ENCODE assay signal across 7 mouse cellular contexts in the genomic region with DNA sequence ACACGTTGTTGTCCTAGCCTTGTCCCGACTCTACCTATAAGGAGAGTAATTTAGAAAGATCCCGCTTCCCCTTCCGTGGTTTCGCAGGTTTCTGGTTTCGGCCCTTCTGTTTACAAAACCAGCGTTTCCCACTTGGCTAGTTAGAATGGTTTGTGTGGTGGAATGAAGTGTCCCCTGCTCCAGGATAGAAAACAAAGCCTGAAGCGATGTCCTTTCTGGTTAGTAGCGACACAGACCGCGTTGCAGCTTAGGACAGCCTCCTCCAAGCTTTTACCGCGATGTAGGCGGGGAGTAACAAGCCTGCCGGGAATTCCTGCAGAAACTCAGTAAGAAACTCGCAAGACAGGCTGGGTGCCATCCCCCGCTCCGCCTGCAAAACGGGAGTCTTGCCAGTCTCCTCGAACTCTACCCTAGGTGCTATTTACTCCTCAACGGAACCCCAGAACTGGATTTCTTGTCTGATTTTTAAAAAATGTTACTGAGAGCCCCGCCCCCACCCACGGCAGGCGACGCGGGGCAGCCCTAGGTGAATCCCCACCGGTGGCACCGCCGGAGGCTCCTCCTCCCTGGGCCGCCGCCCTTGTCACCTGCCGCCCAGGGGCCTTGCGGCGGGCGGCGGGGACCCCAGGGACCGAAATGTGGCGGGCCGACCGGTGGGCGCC. TPM values are rescaled to one million over a fixed set of nuclear protein-coding genes. Genes with fewer than 3 reads are reported as not detected.
DNase-seq lines count a peak whose midpoint lies in the region; ATAC-seq and TF ChIP-seq lines count a peak whose summit lies in the region.

A gene (plus strand): TSS at position 382 of the 662 bp plus-strand sequence.

- no peak for TF ChIP-seq POLR2A in heart, adult 2 months (IDR thresholded peaks at IDR 0.05; ENCODE audit: insufficient read depth, low read depth, low read length)
- TF ChIP-seq POLR2A in kidney, adult 2 months (IDR thresholded peaks at IDR 0.05; ENCODE audit: low read depth, low read length): no peak

- H3K27me3 ChIP-seq in heart, adult 2 months (ENCODE audit: control insufficient read depth, insufficient read depth, low read length): no peaks in the 10 kb centered on the region
- H3K27me3 ChIP-seq in kidney, adult 2 months (replicated peaks; ENCODE audit: control insufficient read depth, insufficient read depth, low read length): no peaks in the 10 kb centered on the region
- H3K27me3 ChIP-seq in liver, embryonic 12.5 days (replicated peaks): peaks cover 95% of the 10 kb centered on the region

- no peak for TF ChIP-seq CTCF in heart, adult 2 months (IDR thresholded peaks at IDR 0.05)
- no peak for TF ChIP-seq CTCF in kidney, adult 2 months (conservative IDR thresholded peaks at IDR 0.05; ENCODE audit: insufficient read depth, insufficient read length, low read depth, low read length)

- peaks cover 3% of the 10 kb centered on the region; the same call in 1 of the 2 replicates for H3K4me1 ChIP-seq in heart, adult 2 months (ENCODE audit: control insufficient read depth, insufficient read depth, low read length)
- 0 out of 2 replicates have a peak, but pooled peaks cover 2% of the 10 kb centered on the region for H3K4me1 ChIP-seq in kidney, adult 2 months (ENCODE audit: control insufficient read depth, insufficient read depth, low read length)
- peaks cover 10% of the 10 kb centered on the region for H3K4me1 ChIP-seq in liver, embryonic 12.5 days

- no peaks in the 10 kb centered on the region for H3K79me2 ChIP-seq in heart, adult 2 months (replicated peaks; ENCODE audit: control insufficient read depth, insufficient read depth, low read length)

- no peak for ATAC-seq in liver, embryonic 12.5 days

- H3K36me3 ChIP-seq in heart, adult 2 months (ENCODE audit: control insufficient read depth, insufficient read depth, low read length): no peaks in the 10 kb centered on the region
- H3K36me3 ChIP-seq in kidney, adult 2 months (ENCODE audit: control insufficient read depth, insufficient read depth, low read length): no peaks in the 10 kb centered on the region
- H3K36me3 ChIP-seq in liver, embryonic 12.5 days: no peaks in the 10 kb centered on the region

- peak within 1 kb of the TSS; percentile 72 for H3K4me2 ChIP-seq in liver, embryonic 12.5 days

- H3K9ac ChIP-seq in heart, adult 2 months (ENCODE audit: low read depth, low read length): peak within 1 kb of the TSS; percentile 88
- H3K9ac ChIP-seq in liver, embryonic 12.5 days: 0 out of 2 replicates have a peak within 1 kb of the TSS, but pooled peaks have one; percentile 33

- H3K4me3 ChIP-seq in heart, adult 2 months: peak within 1 kb of the TSS; percentile 59
- H3K4me3 ChIP-seq in kidney, adult 2 months (ENCODE audit: insufficient read depth, low read depth, low read length): peak within 1 kb of the TSS; percentile 78
- H3K4me3 ChIP-seq in liver, embryonic 12.5 days: peak within 1 kb of the TSS; percentile 55

- no peak for TF ChIP-seq EP300 in heart, adult 2 months (IDR thresholded peaks at IDR 0.05; ENCODE audit: insufficient read depth, low read depth, low read length)

- H3K27ac ChIP-seq in heart, adult 2 months: peak within 1 kb of the TSS; percentile 66
- H3K27ac ChIP-seq in kidney, adult 2 months (ENCODE audit: insufficient read depth, low read depth, low read length): peak within 1 kb of the TSS; percentile 5; the same call in 1 of the 2 replicates
- no peak within 1 kb of the TSS for H3K27ac ChIP-seq in liver, embryonic 12.5 days

- under 1% methylated on average over 40 of the region's 41 CpGs for WGBS in heart, adult 2 months
- WGBS in kidney, adult 2 months: 3% methylated on average over 41 of the region's 41 CpGs
- WGBS in liver, embryonic 12.5 days (ENCODE audit: insufficient replicate concordance): 2% methylated on average over 41 of the region's 41 CpGs

- no peaks in the 10 kb centered on the region for H3K9me3 ChIP-seq in liver, embryonic 12.5 days (replicated peaks)

- DNase-seq in Muller cell, postnatal 12 days (ENCODE audit: inconsistent ontology term): peak; percentile 50
- DNase-seq in brain, adult 2 months (ENCODE audit: low read depth, low spot score): peak; percentile 79
- DNase-seq in heart, adult 2 months: peak; percentile 56 to 61
- DNase-seq in kidney, adult 2 months: peak; percentile 71
- DNase-seq in neural tube, embryonic 10.5 days (ENCODE audit: extremely low spot score, low spot score): peak; percentile 59
- peak; percentile 62 for DNase-seq in telencephalon, adult 2 months (ENCODE audit: low read depth, low spot score)

- intact Hi-C loops in heart, adult 2 months (cut with DNase I): no loop called here

RNA-seq across cellular contexts. Expression of the gene that starts here (rescaled TPM):
- total RNA-seq in heart, adult 2 months (2021): 1 to 10 TPM; 1.8 to 3.2 TPM
- polyA plus RNA-seq in heart, adult 2 months (2012; rRNA removed): 2.0 and 2.8 TPM in 2 replicates
- 2.2 TPM in 2 replicates for polyA plus RNA-seq in kidney, adult 2 months (2012; rRNA removed)
- polyA plus RNA-seq in liver, embryonic 12.5 days (2016; fragmentation: Nextera tagmentation; extraction: Ambion mirVana): 0.06 and 0.07 TPM in 2 replicates
